Mouse (Mus musculus) gonadal fat pad, adult 2 months (tissue): ENCODE measurements around the gene Mug1. TPM values are rescaled to one million over a fixed set of nuclear protein-coding genes. Genes with fewer than 3 reads are reported as not detected.
"Not testable (repeated sequence)": the region's sequence is repeated elsewhere in the genome, so short reads cannot be mapped to it uniquely, and the experiment has no call there.

Experiments used
- DNase-seq: peaks from one replicate; pipeline ENCODE4 v3.0.0-alpha.2; 2012; ENCODE audit warnings: low read depth
- polyA plus RNA-seq: library from polyadenylated mRNA; depleted of rRNA; stranded (reverse); fragments of >200 nt; gene quantifications from 2 replicates; pipeline ENCODE4 v1.2.3, GENCODE M21; 2012; rRNA removed

Gene Mug1
- polyA plus RNA-seq: 0.04 and 0.33 TPM in 2 replicates

GRCm38 (mm10) chr6:121838271-121838670 is at the start of gene Mug1:
Gene Mug1, plus strand, starts transcription at chr6:121838541.
- not testable (repeated sequence) for DNase-seq

DNA sequence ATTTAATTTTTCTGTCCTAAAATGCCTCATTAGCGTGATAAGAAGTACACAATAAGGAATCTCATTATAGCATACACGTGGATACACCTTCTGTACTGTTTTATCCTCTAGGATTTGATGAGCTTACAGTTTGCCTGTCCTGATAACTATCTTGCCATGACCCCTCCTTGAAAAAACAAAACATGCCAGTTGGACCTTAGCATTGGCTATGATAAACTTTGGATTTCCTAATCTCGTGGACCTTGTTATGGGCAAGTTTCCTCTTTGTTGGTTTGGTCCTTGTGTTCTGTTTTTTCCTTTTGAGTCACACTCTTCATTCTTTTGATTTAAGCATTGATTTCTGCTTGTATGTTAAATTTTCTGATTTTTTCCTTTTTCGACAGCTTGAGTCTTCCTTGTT is 10.3 kb upstream of the Mug1 start:
- no peak for DNase-seq

- no peak for DNase-seq
Measured at GRCm38 (mm10) chr6:121836361-121836760, 2.0 kb upstream of the Mug1 start.

DNA sequence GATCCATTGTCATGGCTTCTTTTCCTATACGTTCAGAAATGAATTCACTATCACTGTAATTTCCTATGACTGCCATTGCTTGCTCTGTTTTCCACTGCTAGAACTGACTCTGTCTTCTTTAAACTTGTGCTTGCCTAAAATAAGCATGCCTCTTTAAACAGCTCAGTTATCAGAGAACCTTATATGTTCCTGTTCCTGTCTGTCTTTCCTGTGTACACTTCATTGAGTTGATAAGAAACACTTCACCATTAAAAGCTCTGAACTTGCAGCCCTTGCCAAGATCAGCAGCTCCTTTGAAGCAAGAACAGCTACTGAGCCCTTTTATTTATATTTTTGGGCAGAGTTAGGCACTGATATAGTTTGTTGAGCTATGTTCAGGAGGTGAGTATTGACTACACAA is 10.0 kb downstream of the Mug1 start:
- DNase-seq: no peak

Other genes starting within 250 kb of the Mug1 start
- gene A2m, start 203.2 kb upstream of the Mug1 start, polyA plus RNA-seq: 0.03 TPM in 1 of 2 replicates, not detected in the other
- not detected in 2 replicates for gene Gm7298, start 105.6 kb upstream of the Mug1 start, polyA plus RNA-seq
- gene Mug2, start 168.2 kb downstream of the Mug1 start, polyA plus RNA-seq: 0.11 TPM in 1 of 2 replicates, not detected in the other